Mouse (Mus musculus) ovary, postnatal 14 days (tissue): Measurements from ENCODE around the gene Ttyh2.

ENCODE experiments used
- DNase-seq: peaks from one replicate; pipeline ENCODE4 v3.0.0; 2022; ENCODE audit warnings: low spot score

Ttyh2 gene

GRCm38 (mm10) chr11:114711393-114711792, 36.2 kb downstream of the Ttyh2 start:
- no peak for DNase-seq

GRCm38 (mm10) chr11:114711861-114712260, 36.6 kb downstream of the Ttyh2 start:
- DNase-seq = no peak

DNA sequence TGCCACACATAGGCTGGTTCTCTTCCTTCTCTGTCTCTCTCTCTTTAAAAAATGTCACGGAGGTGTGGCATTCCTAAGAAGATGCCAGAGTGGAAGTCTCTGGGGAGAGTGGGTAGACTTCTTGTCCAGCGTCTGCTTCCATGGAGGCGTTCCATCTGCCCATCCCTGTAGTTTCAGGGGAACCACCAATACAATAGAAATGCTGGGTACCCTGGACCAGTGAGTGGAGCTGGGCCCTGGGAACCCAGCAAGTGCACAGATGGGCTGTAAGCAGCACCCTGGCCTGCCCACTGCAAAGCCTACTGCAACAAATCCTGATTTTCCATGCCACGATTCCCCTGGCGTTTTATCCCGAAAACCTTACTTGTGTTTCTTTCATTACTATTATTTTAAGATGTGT, 39.3 kb downstream of the Ttyh2 start:
- DNase-seq = no peak

DNA sequence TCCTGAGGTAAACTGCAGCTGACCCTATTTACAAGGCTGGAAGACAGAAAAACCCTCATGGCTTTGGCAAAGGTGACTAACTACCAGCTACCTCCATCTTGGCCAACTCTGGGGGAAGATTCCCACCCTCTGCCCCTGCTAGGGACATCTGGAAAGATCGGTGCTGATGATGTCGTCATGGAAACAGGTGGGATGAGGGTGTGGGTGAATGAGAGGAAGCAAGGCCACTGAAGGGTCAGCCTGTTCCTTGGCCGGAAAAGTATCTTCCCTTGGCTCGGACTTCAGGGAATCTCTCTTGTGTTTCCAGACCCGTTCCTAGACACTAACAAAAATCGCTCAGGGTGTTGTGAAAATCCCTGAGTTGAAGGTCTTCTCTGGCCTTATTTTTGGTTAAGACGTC, 40.3 kb downstream of the Ttyh2 start:
- no peak for DNase-seq

- no peak for DNase-seq
Measured at GRCm38 (mm10) chr11:114720535-114720934, 45.3 kb downstream of the Ttyh2 start.

- DNase-seq = no peak
Measured at GRCm38 (mm10) chr11:114722438-114722837, 47.2 kb downstream of the Ttyh2 start.

DNA sequence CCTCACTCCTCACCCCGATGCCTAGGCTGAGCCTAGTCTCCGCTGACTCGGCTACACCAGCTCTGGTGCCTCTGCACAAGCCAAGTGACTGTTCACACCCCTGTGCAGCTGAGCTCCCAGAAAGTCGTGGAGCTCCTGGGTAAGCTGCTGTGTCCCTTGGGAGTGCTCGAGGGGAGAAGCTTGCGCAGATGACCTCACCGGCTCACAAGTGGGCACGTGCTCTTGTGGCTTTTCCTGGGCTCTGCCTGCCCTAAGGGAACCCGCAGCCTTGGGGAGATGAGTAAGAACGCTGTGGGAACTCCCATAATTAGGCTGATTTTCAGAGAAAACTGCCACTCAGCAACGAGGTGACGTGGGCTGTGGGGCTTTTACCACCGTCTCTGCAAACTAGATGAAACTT, 47.8 kb downstream of the Ttyh2 start:
- no peak for DNase-seq

DNA sequence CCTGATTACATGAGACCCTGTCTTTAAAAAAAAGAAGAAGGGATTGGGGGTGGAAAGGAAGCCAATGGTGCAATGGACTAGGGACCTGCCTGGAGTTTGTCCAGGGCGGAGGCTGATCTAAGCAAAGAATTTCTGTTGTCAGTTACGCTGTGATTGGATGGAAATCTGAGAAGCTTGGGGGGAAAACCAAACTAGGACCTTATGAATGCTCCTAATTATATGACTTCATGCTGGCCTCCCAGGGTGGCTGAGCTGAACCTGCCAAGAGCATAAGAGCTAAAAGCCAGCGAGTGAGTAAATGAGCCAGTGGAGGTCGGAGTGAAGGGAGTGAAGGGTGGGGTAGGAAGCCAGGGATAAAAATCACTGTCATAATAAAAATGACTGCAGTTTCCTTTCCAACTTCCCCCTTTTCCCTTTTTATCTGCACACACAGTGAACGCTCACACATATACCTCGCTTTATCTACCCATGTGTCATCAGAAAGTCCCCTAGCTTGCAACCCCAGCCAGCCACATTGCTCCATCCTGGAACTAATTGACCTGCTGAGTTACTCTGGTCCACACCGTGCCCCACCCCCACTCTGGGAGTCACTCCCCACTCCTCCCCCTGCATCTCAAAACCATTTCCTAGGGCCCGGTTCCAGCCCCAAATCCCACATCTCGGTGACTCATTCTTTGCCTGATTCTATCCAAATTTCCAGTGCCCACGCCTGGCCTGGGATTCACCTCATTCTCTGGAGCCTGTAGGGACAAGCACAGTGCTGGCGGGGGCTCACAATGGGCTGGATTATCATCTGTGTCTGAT, 49.8 kb downstream of the Ttyh2 start:
- peak; percentile 35 for DNase-seq

DNA sequence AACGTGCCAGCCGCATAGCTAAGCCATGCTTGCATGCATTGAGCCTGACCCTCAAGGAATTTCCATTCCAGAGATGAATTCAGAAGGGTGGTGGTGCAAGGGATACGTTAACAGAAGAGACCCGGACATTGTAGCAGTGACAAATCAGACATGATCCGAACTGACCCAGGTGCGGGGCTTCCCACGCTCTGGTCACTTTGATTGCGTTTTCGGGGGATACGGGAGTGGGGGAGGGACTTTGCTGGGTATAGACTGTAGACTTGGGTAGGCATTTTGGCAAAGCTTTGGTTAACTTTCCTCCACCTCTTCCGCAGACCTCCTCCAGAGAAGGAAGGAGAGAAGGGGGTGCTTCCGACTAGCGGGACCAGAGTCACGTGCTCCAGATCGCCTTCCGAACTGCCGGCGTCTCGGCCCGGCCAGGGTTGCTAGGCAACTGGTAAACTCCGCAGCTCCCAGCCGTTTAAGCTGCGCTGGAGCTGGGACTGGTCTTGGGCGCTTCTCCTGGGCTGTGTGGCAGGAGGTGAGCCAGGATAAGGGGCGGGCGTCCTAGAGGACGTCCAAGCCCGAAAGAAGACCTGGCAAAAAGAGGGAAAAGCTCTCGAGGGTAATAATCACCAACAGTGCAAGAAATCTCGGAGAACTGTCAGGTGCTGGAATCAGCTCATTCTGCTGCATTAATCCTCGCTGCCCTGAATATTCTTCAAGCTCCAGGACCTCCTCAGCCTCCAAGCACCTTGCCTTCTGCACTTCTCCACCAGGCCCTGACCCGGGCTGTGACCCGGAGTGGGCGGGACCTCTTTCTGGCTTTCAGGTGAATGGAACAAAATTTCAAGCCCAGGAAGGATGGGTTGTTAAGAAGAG, 52.0 kb downstream of the Ttyh2 start, which contains the start of gene Dnaic2:
Gene Dnaic2, plus strand, starts transcription at position 444 of the 861 bp plus-strand sequence.
- DNase-seq = peak; percentile 55

DNA sequence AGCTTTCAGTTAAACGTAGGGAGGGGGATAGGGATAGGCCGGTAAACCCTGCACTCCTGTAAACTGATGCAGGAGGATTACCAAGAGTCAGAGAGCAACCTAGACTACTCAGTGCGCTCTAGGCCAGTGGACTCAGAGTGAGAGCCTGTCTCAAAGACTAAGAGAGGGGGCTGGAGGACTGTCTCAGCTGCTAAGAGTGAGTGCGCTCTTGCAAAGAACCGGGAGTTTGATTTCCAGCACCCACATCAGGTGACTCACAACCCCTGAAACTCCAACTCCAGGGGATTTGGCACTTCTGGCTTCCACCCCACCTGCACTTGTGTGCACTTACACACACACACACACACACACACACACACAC, 52.6 kb downstream of the Ttyh2 start:
- no peak for DNase-seq

DNA sequence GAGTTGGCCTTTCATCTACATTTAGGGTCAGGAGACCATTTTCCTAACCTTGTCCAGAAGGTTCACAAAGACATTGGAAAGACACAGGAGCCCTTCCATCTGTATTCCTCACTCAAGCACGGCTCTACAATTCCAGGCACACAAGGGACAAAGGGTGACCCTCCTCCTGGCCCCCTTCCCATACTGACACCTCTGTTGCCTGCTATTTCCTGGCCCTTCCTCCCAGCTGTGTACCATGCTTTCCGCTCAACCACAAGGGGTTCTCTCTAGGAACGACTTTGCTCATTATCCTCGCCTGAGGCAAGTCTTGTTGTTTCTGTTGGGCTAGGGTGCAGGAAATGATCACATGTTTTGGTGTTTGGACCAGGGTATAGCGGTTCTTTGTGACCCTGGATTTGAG, 53.1 kb downstream of the Ttyh2 start:
- DNase-seq = no peak

GRCm38 (mm10) chr11:114729832-114730363, 54.7 kb downstream of the Ttyh2 start:
- no peak for DNase-seq

GRCm38 (mm10) chr11:114731711-114732110, 56.5 kb downstream of the Ttyh2 start:
- DNase-seq = no peak

GRCm38 (mm10) chr11:114732890-114733289, 57.7 kb downstream of the Ttyh2 start:
- no peak for DNase-seq

DNA sequence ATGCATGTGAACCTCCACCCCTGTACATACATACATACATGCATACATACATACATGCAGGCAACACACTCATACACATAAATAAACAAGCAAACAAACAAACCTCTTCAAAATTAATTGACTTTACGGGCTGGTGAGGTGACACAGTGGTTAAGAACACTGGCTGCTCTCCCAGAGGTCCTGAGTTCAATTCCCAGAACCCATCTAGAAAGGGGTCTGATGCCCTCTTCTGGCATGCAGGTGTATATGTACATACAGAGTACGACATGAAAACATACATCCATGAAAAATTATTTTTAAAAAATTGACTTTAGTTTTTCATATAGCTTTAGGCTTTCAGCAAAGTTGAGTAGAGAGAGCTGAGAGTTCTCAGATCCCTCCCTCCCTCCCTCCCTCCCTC, 60.9 kb downstream of the Ttyh2 start:
- no peak for DNase-seq

- peak; percentile 44 for DNase-seq
Measured at GRCm38 (mm10) chr11:114736913-114737624, 61.8 kb downstream of the Ttyh2 start.

DNA sequence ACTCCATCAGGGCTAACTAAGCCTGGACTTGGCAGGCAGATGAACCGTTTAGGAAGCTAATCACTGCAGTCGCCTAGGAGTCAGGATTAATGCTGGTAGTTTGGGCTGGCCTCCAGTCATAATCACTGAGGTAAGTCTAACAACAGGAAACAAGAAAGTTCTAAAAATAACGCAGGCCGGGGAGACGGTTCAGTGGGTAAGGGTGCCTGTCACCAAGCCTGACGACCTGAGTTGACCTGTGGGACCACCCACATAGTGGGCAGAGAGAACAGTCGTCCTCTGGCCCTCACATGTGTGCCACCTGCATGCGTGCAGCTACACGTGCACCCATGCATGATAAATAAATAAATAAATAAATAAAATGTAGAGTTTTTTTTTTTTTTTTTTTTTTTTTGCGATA, 65.4 kb downstream of the Ttyh2 start:
- no peak for DNase-seq

GRCm38 (mm10) chr11:114741451-114741850, 66.2 kb downstream of the Ttyh2 start:
- no peak for DNase-seq

- peak; percentile 98 for DNase-seq
Measured at GRCm38 (mm10) chr11:114745134-114745533, 69.9 kb downstream of the Ttyh2 start.

GRCm38 (mm10) chr11:114747564-114748138, 72.4 kb downstream of the Ttyh2 start:
- no peak for DNase-seq

DNA sequence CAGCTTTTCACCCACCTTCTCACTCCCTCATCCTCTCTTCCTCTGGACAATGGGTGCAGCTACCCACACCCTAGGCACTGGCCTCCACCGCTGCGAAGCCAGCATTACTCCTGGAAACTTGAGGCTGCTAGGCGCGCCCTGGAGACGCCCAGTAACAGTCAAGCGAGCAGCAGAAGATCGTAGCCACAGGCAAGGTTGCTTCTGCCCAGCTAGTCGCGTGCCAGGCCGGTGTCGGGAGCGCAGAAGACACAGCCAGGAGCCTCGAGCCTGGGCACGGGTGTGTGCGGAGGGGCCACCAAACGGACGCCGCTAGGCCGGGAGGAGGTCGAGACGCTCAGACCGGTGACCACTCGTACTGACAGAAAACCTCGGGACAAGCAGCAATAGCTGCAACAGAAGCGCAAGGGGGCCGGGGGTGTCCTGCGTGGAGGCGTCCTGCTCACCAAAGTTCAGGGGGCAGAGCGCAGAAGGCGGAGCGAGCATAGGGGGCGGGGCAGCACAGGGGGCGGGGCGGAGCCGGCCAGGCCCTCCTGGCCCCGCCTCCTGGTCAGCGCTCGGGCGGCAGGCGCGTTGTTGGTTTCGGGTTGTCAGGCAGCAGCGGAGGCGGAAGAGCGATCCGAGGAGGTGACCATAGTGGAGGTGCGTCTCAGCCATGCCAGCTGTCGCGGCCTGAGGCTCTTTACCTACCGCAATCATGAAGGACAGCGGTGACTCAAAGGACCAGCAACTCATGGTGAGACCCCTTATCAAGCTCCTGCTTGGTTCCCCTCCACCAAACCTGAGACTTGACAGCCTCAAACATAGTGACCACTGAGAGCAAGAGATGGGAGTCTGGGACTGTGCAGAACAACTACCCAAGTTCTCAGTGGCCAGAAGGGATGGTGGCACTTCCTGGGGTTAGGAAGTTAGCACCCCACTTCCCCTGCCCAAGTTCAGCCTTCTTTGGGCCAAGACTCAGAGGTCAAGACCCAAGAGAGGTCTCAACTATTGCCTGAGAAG, 89.9 kb downstream of the Ttyh2 start, which contains the start of gene Kif19a:
Gene Kif19a, plus strand, starts transcription at position 569 of the 999 bp plus-strand sequence.
- no peak for DNase-seq
